Mouse (Mus musculus) intestine, embryonic 16.5 days (tissue): Measurements from ENCODE around the gene Sugct. TPM values are rescaled to one million over a fixed set of nuclear protein-coding genes. Genes with fewer than 3 reads are reported as not detected.
A peak's percentile ranks its signal among the peaks of the same experiment; 100 is the strongest.

Source experiments
- ATAC-seq: fragments of 200-750 bp; cut with Nextera tagmentation; 2 replicates; pipeline ENCODE4 v1.8.0; 2017; ENCODE audit warnings: moderate TSS enrichment, moderate library complexity
- H3K27ac ChIP-seq: fragments of 300-500 bp; sonication (generic); 2 replicates; pipeline ENCODE4 v1.5.1; 2014; ENCODE audit warnings: mild to moderate bottlenecking, low read length
- H3K27me3 ChIP-seq: fragments of 300-500 bp; sonication (generic); replicated peaks from 2 replicates; pipeline ENCODE4 v1.6.1; 2014; ENCODE audit warnings: low read length, control low read depth, mixed read lengths; ENCODE audit not compliant: control insufficient read depth, insufficient read depth
- H3K36me3 ChIP-seq: fragments of 300-500 bp; sonication (generic); 2 replicates; pipeline ENCODE4 v1.6.1; 2014; ENCODE audit warnings: low read length, control low read depth; ENCODE audit not compliant: control insufficient read depth, insufficient read depth
- H3K4me1 ChIP-seq: fragments of 300-500 bp; sonication (generic); 2 replicates; pipeline ENCODE4 v1.6.1; 2014; ENCODE audit warnings: low read length, control low read depth, mixed read lengths; ENCODE audit not compliant: control insufficient read depth, insufficient read depth
- H3K4me2 ChIP-seq: fragments of 300-500 bp; sonication (generic); 2 replicates; pipeline ENCODE4 v1.6.1; 2014; ENCODE audit warnings: low read depth, low read length, control low read depth
- H3K4me3 ChIP-seq: fragments of 300-500 bp; sonication (generic); 2 replicates; pipeline ENCODE4 v1.5.1; 2014; ENCODE audit warnings: mild to moderate bottlenecking, low read length
- H3K9ac ChIP-seq: fragments of 300-500 bp; sonication (generic); 2 replicates; pipeline ENCODE4 v1.6.1; 2014; ENCODE audit warnings: low read depth, low read length
- H3K9me3 ChIP-seq: fragments of 300-500 bp; sonication (generic); 2 replicates; pipeline ENCODE4 v1.6.1; 2016; ENCODE audit warnings: low read length, control low read depth; ENCODE audit not compliant: control insufficient read depth
- WGBS: fragments of 180-500 bp; shearing (Covaris S2); extraction: QIAGEN DNeasy Blood & Tissue Kit; methylation state at CpG from one replicate; pipeline ENCODE4 v1.1.7; 2014; 5-methylcytosine and 5-hydroxymethylcytosine counted together
- polyA plus RNA-seq: library from polyadenylated mRNA; unstranded; fragments of >200 nt; fragmentation: Nextera tagmentation; extraction: Ambion mirVana; gene quantifications from 2 replicates; pipeline ENCODE4 v1.2.1, GENCODE M21; 2015

The Sugct gene
- polyA plus RNA-seq, 1 experiment from 2014 or later = 7.9 TPM

- Histone ChIP-seq H3K27ac (peak overlapping the region; percentile 95), H3K9ac (peak overlapping the region; percentile 96), H3K27me3 (no peaks in the 10 kb centered on the region), H3K36me3 (no peaks in the 10 kb centered on the region), H3K4me1 (peaks cover 6% of the 10 kb centered on the region; the same call in 1 of the 2 replicates), H3K4me2 (peak overlapping the region; percentile 74), H3K9me3 (no peaks in the 10 kb centered on the region), H3K4me3 (peak overlapping the region; percentile 76)
- 11% methylated on average over 7 of the region's 7 CpGs for WGBS
- no peak for ATAC-seq
Measured at GRCm38 (mm10) chr13:17695898-17696580, 686 bp upstream of the Sugct start.

- H3K36me3 ChIP-seq = no peaks in the 10 kb centered on the region
- H3K27ac ChIP-seq = peak overlapping the region; percentile 84
- WGBS = 0% methylated on average over 24 of the region's 25 CpGs
- ATAC-seq = peak; percentile 74
- H3K4me2 ChIP-seq = peak overlapping the region; percentile 59
- H3K4me1 ChIP-seq = peaks cover 9% of the 10 kb centered on the region
- no peaks in the 10 kb centered on the region for H3K27me3 ChIP-seq
- H3K9ac ChIP-seq = peak overlapping the region; percentile 80
- peak overlapping the region; percentile 71 for H3K4me3 ChIP-seq
- H3K9me3 ChIP-seq = no peaks in the 10 kb centered on the region
Measured at GRCm38 (mm10) chr13:17694414-17694813, 939 bp downstream of the Sugct start.

DNA sequence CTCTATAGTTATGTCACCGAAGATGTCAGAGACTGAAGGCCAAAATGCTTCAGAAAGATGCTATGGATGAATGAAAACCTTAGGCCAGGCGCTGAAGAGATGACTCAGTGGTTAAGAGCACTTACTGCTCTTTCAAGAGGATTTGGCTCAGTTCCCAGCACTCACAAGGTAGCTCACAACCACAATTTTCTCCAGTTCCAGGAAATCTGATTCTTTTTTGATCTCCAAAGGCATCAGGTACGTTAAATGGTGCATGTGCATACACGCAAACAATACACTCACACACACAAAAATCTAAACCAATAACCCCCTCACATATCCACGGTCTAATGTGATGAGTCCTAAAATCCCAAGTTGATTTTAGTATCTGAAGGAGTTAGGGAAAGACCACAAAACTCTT lies 1.5 kb downstream of the Sugct start:
- no peaks in the 10 kb centered on the region for H3K27me3 ChIP-seq
- ATAC-seq = no peak
- H3K9me3 ChIP-seq = no peaks in the 10 kb centered on the region
- H3K4me3 ChIP-seq = peak overlapping the region; percentile 18; the same call in 1 of the 2 replicates
- 61% methylated on average over 5 of the region's 5 CpGs for WGBS
- H3K4me1 ChIP-seq = peaks cover 9% of the 10 kb centered on the region
- peak overlapping the region; percentile 32; the same call in 1 of the 2 replicates for H3K4me2 ChIP-seq
- no peak overlapping the region for H3K27ac ChIP-seq
- H3K36me3 ChIP-seq = no peaks in the 10 kb centered on the region
- H3K9ac ChIP-seq = no peak overlapping the region

- ATAC-seq = no peak
- H3K9me3 ChIP-seq = no peaks in the 10 kb centered on the region
- peaks cover 3% of the 10 kb centered on the region for H3K4me1 ChIP-seq
- H3K27me3 ChIP-seq = no peaks in the 10 kb centered on the region
- H3K27ac ChIP-seq = no peak overlapping the region
- H3K4me2 ChIP-seq = no peak overlapping the region
- WGBS = 58% methylated on average over 1 of the region's 1 CpGs
- H3K9ac ChIP-seq = no peak overlapping the region
- H3K36me3 ChIP-seq = no peaks in the 10 kb centered on the region
- H3K4me3 ChIP-seq = no peak overlapping the region
Measured at GRCm38 (mm10) chr13:17691436-17691835, 3.9 kb downstream of the Sugct start.

GRCm38 (mm10) chr13:17690686-17691085 lies 4.7 kb downstream of the Sugct start:
- no peaks in the 10 kb centered on the region for H3K36me3 ChIP-seq
- H3K27ac ChIP-seq = no peak overlapping the region
- H3K4me2 ChIP-seq = no peak overlapping the region
- no peak overlapping the region for H3K9ac ChIP-seq
- H3K4me3 ChIP-seq = no peak overlapping the region
- H3K4me1 ChIP-seq = peaks cover 3% of the 10 kb centered on the region
- no peak for ATAC-seq
- no peaks in the 10 kb centered on the region for H3K27me3 ChIP-seq
- H3K9me3 ChIP-seq = no peaks in the 10 kb centered on the region

DNA sequence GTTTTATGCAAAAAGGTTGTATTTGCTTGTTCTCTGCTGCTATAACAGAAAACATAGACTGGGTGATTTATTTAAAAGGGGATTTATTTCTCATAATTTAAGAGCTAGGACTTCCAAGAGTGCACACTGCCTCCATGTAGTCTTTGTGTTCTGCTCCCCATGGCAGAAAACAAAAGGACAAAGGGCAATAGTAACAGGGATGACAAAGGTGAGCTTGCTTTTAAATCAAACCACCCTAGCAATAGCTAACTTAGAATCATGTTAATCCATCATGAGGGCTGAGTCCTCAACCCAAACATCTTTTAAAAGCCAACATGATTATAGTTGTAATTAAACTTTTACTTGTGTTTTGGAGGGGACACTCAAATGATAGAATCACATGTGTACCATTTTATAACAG lies 5.9 kb downstream of the Sugct start:
- H3K27ac ChIP-seq = no peak overlapping the region
- H3K36me3 ChIP-seq = no peaks in the 10 kb centered on the region
- H3K4me3 ChIP-seq = no peak overlapping the region
- no peak for ATAC-seq
- no peaks in the 10 kb centered on the region for H3K9me3 ChIP-seq
- H3K27me3 ChIP-seq = no peaks in the 10 kb centered on the region
- peaks cover 3% of the 10 kb centered on the region for H3K4me1 ChIP-seq
- no peak overlapping the region for H3K9ac ChIP-seq
- H3K4me2 ChIP-seq = no peak overlapping the region

GRCm38 (mm10) chr13:17671122-17671521 lies 24.2 kb downstream of the Sugct start:
- WGBS = 62% methylated on average over 1 of the region's 1 CpGs
- Histone ChIP-seq H3K9ac (no peak overlapping the region), H3K9me3 (no peaks in the 10 kb centered on the region), H3K27ac (no peak overlapping the region), H3K4me1 (no peaks in the 10 kb centered on the region), H3K4me3 (no peak overlapping the region), H3K27me3 (no peaks in the 10 kb centered on the region), H3K4me2 (no peak overlapping the region), H3K36me3 (no peaks in the 10 kb centered on the region)
- ATAC-seq = peak; percentile 44; the same call in 1 of the 2 replicates

DNA sequence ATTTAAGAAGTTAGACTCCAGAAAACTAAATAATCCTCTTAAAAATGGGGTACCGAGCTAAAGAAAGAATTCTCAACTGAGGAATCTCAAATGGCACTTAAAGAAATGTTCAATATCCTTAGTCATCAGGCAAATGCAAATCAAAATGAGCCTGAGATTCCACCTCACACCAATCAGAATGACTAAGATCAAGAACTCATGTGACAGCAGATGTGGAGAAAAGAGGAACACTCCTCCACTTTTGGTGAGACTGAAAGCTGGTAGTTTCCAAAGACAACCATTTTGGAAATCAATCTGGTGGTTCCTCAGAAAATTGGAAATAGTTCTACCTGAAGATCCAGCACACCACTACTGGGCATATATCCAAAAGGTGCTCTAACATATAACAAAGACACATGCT lies 28.0 kb downstream of the Sugct start:
- Histone ChIP-seq H3K4me1 (no peaks in the 10 kb centered on the region), H3K36me3 (no peaks in the 10 kb centered on the region), H3K27ac (no peak overlapping the region), H3K4me2 (no peak overlapping the region), H3K27me3 (no peaks in the 10 kb centered on the region), H3K9me3 (no peaks in the 10 kb centered on the region), H3K9ac (no peak overlapping the region), H3K4me3 (no peak overlapping the region)
- no peak for ATAC-seq
- WGBS = 79% methylated on average over 1 of the region's 1 CpGs

DNA sequence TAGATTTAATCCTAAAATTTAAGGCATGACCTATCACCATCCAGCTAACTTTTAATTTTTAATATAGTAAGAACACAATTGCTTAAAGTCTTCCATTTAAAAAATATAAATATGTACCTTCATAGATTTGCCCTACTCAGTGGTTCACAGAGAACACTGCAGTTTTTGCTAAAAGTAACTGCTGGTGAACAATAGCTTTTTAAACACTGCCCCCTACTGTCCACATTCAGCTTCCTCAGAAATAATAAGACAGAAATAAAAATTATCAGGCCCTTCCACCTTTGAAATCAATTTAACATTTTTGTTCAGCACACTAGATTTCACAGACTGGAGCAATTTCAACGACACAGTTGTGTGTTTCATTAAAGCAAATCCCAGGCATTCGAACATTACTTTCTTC lies 53.1 kb downstream of the Sugct start:
- no peaks in the 10 kb centered on the region for H3K36me3 ChIP-seq
- H3K4me2 ChIP-seq = no peak overlapping the region
- H3K27me3 ChIP-seq = no peaks in the 10 kb centered on the region
- 55% methylated on average over 2 of the region's 2 CpGs for WGBS
- H3K9ac ChIP-seq = no peak overlapping the region
- H3K27ac ChIP-seq = no peak overlapping the region
- no peaks in the 10 kb centered on the region for H3K4me1 ChIP-seq
- no peaks in the 10 kb centered on the region for H3K9me3 ChIP-seq
- H3K4me3 ChIP-seq = no peak overlapping the region
- no peak for ATAC-seq

- H3K4me2 ChIP-seq = no peak overlapping the region
- no peaks in the 10 kb centered on the region for H3K36me3 ChIP-seq
- H3K9ac ChIP-seq = no peak overlapping the region
- no peaks in the 10 kb centered on the region for H3K27me3 ChIP-seq
- peak; percentile 26; the same call in 1 of the 2 replicates for ATAC-seq
- no peaks in the 10 kb centered on the region for H3K9me3 ChIP-seq
- no peak overlapping the region for H3K27ac ChIP-seq
- H3K4me3 ChIP-seq = no peak overlapping the region
- H3K4me1 ChIP-seq = no peaks in the 10 kb centered on the region
Measured at GRCm38 (mm10) chr13:17638008-17638407, 57.3 kb downstream of the Sugct start.
